Comparison of ENCODE assay signal across 10 mouse cellular contexts in the genomic region with DNA sequence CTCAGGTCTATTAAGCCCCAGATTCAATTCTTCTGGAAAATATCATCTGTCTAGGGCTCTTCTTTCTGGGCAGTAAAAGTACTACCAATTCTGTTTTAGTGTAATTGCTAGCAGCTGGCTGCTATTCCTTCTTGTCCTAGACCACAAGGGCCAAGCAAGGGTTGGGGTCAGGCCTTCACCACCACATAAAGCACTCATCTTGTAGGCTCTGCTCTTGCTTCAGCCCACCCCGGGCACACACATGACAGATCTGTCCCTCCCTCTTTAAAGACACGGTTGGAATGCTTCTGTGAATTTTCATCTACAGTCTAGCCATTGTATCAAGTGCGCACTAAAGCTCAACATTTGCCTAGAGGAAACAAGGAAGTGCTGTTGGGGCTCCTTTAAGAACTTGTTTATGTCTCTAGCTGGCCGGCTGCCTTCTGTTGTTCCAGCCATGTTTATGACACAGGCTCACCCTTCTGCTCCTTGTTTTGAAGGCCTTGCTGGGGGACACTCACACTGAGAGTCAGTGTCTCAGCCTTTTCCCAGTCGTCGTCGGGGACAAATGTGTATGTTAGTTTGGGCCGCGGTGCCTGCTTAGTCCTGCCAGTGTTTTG.
DNase-seq lines count a peak whose midpoint lies in the region; ATAC-seq and TF ChIP-seq lines count a peak whose summit lies in the region.
"Had no signal": no experiment of that assay in that cellular context is flagged by ENCODE, and none has a peak within 500 bp of the region (broad histone marks: within the 10 kb centered on the region; RNA-seq: fewer than 3 reads in every experiment).

No protein-coding gene starts in this region.

- no peaks in the 10 kb centered on the region for H3K27me3 ChIP-seq in midbrain, embryonic 10.5 days (ENCODE audit: low read depth, poor library complexity, severe bottlenecking)
- no peaks in the 10 kb centered on the region for H3K27me3 ChIP-seq in midbrain, embryonic 16.5 days (ENCODE audit: control insufficient read depth, insufficient read depth, low read depth, low read length)
- no peaks in the 10 kb centered on the region for H3K27me3 ChIP-seq in limb, embryonic 14.5 days (ENCODE audit: control insufficient read depth, insufficient read depth, low read length)
- no peaks in the 10 kb centered on the region for H3K27me3 ChIP-seq in stomach, embryonic 15.5 days (replicated peaks)

- TF ChIP-seq POLR2A in limb, embryonic 14.5 days (IDR thresholded peaks at IDR 0.05; ENCODE audit: borderline replicate concordance, extremely low read depth, insufficient read depth, insufficient read length) = no peak

- H3K4me2 ChIP-seq in midbrain, embryonic 16.5 days (ENCODE audit: low read length) = no peak overlapping the region
- H3K4me2 ChIP-seq in limb, embryonic 14.5 days (replicated peaks; ENCODE audit: low read depth, low read length, severe bottlenecking) = no peak overlapping the region
- H3K4me2 ChIP-seq in stomach, embryonic 15.5 days = no peak overlapping the region
- H3K4me2 ChIP-seq: heart, embryonic 11.5 days had no signal

- DNase-seq in embryo, embryonic 11 days = peak; percentile 27
- no peak for DNase-seq in embryo, embryonic 10 days (ENCODE audit: low spot score)
- DNase-seq in midbrain, embryonic 10.5 days (ENCODE audit: low spot score) = no peak
- DNase-seq in limb, embryonic 14.5 days (ENCODE audit: low spot score) = peak; percentile 11
- DNase-seq in left cerebral cortex, adult 9 months (ENCODE audit: low spot score in 2 of 2) = no peak
- DNase-seq in Muller cell, postnatal 12 days (ENCODE audit: inconsistent ontology term) = no peak

- H3K9ac ChIP-seq in midbrain, embryonic 16.5 days (ENCODE audit: low read depth, low read length) = no peak overlapping the region
- H3K9ac ChIP-seq in limb, embryonic 14.5 days (ENCODE audit: low read depth, low read length, severe bottlenecking) = no peak overlapping the region
- H3K9ac ChIP-seq in stomach, embryonic 15.5 days = no peak overlapping the region

- H3K36me3 ChIP-seq in midbrain, embryonic 10.5 days = no peaks in the 10 kb centered on the region
- H3K36me3 ChIP-seq in midbrain, embryonic 16.5 days (ENCODE audit: control insufficient read depth, insufficient read depth, low read length) = no peaks in the 10 kb centered on the region
- no peaks in the 10 kb centered on the region for H3K36me3 ChIP-seq in limb, embryonic 14.5 days (ENCODE audit: control insufficient read depth, insufficient read depth, low read length)
- H3K36me3 ChIP-seq in stomach, embryonic 15.5 days = no peaks in the 10 kb centered on the region

- no peak overlapping the region for H3K4me3 ChIP-seq in midbrain, embryonic 10.5 days
- H3K4me3 ChIP-seq in midbrain, embryonic 16.5 days (ENCODE audit: low read depth, low read length) = no peak overlapping the region
- no peak overlapping the region for H3K4me3 ChIP-seq in limb, embryonic 14.5 days (replicated peaks; ENCODE audit: low read length)
- H3K4me3 ChIP-seq in stomach, embryonic 15.5 days (replicated peaks) = no peak overlapping the region
- H3K4me3 ChIP-seq: erythroblast, embryonic 14.5 days had no signal

- H3K9me3 ChIP-seq in midbrain, embryonic 10.5 days (replicated peaks) = no peaks in the 10 kb centered on the region
- H3K9me3 ChIP-seq in midbrain, embryonic 16.5 days (replicated peaks; ENCODE audit: control insufficient read depth, low read length, poor library complexity, severe bottlenecking) = no peaks in the 10 kb centered on the region
- H3K9me3 ChIP-seq in limb, embryonic 14.5 days (ENCODE audit: control insufficient read depth, low read length) = no peaks in the 10 kb centered on the region
- H3K9me3 ChIP-seq in stomach, embryonic 15.5 days = no peaks in the 10 kb centered on the region

- ATAC-seq in midbrain, embryonic 16.5 days = no peak
- ATAC-seq in limb, embryonic 14.5 days (ENCODE audit: low FRiP score, low read depth) = 0 out of 2 replicates have a peak, but pooled peaks have one; percentile 4
- peak; percentile 47; the same call in 1 of the 2 replicates for ATAC-seq in stomach, embryonic 15.5 days (ENCODE audit: insufficient read depth, low FRiP score, low read depth)

- 0 out of 2 replicates have a peak overlapping the region, but pooled peaks have one; percentile 23 for H3K27ac ChIP-seq in midbrain, embryonic 10.5 days (replicated peaks)
- no peak overlapping the region for H3K27ac ChIP-seq in midbrain, embryonic 16.5 days (ENCODE audit: low read length)
- H3K27ac ChIP-seq in limb, embryonic 14.5 days (replicated peaks; ENCODE audit: low read depth, low read length) = peak overlapping the region; percentile 48; the same call in 1 of the 2 replicates
- H3K27ac ChIP-seq in stomach, embryonic 15.5 days = no peak overlapping the region

- H3K4me1 ChIP-seq in midbrain, embryonic 10.5 days = 0 out of 2 replicates have a peak, but pooled peaks cover 5% of the 10 kb centered on the region
- H3K4me1 ChIP-seq in midbrain, embryonic 16.5 days (ENCODE audit: control insufficient read depth, insufficient read depth, low read length) = no peaks in the 10 kb centered on the region
- peaks cover 11% of the 10 kb centered on the region; the same call in 1 of the 2 replicates for H3K4me1 ChIP-seq in limb, embryonic 14.5 days (ENCODE audit: control insufficient read depth, insufficient read depth, low read length)
- no peaks in the 10 kb centered on the region; the same call in 1 of the 2 replicates for H3K4me1 ChIP-seq in stomach, embryonic 15.5 days

- 88% methylated on average over 9 of the region's 9 CpGs for WGBS in midbrain, embryonic 10.5 days
- whole genome bisulfite sequencing in midbrain, embryonic 16.5 days = 77% methylated on average over 9 of the region's 9 CpGs
- WGBS in limb, embryonic 14.5 days = 40% methylated on average over 9 of the region's 9 CpGs
- 45% methylated on average over 9 of the region's 9 CpGs for WGBS in stomach, embryonic 15.5 days

Comparison
In these comparisons a context has a peak if more than half of its experiments do, and no peak if none do; other contexts are left out.
1. DNase-seq: peak in embryo, embryonic 11 days (single experiment) and limb, embryonic 14.5 days (single experiment); none in embryo, embryonic 10 days (single experiment), midbrain, embryonic 10.5 days (single experiment), left cerebral cortex, adult 9 months (0 of 2) and Muller cell, postnatal 12 days (single experiment).
2. H3K27ac ChIP-seq: peak in midbrain, embryonic 10.5 days (single experiment) and limb, embryonic 14.5 days (single experiment); none in midbrain, embryonic 16.5 days (single experiment) and stomach, embryonic 15.5 days (single experiment).